Mouse (Mus musculus): Measurements from ENCODE around the gene Fancg. TPM values are rescaled to one million over a fixed set of nuclear protein-coding genes. Genes with fewer than 3 reads are reported as not detected.

The Fancg gene
- 33.7 and 37.4 TPM in 2 replicates for polyA plus RNA-seq (2012; rRNA removed)

DNA sequence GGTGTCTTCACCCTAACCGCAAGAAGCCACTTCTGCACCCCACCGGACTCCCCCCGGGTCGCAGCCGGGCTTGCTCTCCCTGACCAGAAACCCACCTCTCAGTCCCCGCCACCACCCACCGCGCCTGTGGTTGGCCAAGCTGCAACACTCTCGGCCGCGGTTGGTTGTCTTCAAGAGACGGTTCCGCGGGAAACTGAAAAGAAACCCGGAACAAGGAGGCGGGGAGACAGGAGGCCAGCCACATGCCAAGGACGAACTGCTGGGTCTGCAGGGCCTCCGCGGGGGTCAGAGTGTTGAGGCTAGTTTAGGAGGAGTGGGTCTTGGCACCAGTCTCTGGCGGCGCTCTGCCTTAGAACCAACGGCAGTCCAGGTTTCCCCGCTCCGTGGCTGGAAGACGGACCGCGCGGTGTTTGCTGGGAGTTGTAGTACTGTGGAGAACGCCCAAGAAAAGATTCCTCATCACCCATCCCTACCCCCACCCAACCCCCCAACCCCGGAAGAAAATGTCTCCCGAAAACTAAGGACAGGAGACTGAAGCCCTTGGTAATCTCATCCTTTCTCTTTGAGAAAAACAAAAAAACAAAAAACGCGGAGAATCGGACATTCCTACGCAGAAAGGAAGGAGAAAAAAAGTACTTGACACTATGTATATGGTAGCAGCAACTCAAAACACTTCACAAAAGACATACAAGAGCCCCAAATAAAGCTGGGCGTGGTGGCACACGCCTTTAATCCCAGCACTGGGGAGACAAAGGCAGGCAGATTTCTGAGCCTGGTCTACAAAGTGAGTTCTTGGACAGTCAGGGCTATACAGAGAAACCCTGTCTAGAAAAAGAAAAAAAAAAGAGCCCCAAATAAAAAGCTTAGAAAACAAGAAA is at the start of gene Fancg:
Gene Fancg, minus strand, starts transcription at position 346 of the 878 bp plus-strand sequence.

DNA sequence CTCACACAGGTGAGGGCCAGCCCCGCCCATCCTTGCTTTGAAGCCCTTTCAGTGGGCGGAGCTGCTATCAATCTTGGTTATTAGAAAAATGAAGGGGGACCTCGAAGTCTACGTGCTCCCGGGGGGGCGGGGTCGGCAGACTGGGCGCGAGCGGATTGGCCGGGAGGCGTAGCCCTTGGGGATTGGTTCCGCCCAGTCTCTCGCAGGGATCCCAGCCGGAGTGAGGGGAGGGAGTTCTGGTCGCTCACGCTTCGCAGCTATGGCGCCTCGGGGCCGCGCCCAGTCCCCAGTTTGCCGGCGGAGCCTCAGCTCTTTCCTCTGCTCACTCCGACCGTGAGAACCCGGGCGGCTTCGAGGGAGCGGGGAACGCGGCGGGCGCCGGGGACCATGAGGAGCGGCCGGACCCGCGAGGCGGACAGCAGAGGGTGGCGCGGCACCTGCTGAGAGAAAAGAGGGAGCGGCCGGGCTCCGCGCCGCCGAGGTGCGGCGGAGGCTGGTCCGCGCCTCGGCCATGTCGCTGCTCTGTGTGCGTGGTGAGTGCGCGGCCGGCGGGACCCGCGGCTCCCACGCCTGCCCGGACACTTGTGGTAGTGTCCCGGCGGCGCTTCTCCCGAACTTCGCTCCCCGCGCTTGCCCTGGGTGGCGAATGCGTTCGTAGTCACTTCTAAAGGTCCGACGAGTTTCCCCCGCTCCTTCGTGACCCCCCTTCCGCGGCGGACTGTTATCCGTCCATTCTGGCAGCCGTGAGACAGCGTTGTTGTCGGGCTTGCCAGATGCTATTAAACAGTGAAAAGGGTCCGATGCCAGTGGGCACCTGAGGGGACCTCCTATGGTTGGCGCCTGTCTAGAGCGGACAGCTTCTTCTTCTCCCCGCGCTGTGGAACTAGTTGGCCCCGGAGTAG is 48.7 kb upstream of the Fancg start, which contains the start of gene Unc13b:
Gene Unc13b, plus strand, starts transcription at position 201 of the 902 bp plus-strand sequence.

DNA sequence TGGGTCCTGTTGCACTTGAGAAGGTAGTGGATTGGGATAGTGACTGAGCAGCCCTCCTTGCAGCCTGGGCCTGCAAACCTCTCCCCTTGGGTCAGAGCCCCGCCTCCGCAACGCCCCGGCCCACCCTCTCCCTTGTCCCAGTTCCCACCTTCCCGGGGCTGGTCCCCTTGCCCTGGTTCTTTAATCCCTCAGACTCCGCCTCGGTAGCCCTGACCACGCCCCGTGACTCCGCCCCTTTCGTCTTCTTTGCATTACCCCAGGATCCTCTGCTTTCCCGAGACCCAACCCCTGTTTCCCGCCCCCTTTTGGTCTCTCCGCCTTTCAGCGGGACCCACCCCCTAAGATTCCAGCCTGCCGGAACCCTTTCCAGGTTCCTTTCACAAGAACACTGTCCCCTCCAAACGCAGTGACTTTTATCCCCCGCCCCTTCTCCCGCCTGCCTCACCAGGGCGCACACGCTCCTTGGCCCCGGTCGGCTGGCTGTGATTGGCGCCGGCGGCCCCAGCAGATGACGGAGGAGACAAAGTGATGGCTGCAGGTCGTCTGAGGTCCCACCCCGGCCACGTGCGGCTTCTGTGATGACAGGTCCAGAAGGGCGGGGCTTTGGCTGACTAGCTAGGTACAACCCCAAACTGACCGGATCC is 35.5 kb upstream of the Fancg start, which contains the start of gene Fam214b:
Gene Fam214b, minus strand, starts transcription at position 562 of the 644 bp plus-strand sequence.

DNA sequence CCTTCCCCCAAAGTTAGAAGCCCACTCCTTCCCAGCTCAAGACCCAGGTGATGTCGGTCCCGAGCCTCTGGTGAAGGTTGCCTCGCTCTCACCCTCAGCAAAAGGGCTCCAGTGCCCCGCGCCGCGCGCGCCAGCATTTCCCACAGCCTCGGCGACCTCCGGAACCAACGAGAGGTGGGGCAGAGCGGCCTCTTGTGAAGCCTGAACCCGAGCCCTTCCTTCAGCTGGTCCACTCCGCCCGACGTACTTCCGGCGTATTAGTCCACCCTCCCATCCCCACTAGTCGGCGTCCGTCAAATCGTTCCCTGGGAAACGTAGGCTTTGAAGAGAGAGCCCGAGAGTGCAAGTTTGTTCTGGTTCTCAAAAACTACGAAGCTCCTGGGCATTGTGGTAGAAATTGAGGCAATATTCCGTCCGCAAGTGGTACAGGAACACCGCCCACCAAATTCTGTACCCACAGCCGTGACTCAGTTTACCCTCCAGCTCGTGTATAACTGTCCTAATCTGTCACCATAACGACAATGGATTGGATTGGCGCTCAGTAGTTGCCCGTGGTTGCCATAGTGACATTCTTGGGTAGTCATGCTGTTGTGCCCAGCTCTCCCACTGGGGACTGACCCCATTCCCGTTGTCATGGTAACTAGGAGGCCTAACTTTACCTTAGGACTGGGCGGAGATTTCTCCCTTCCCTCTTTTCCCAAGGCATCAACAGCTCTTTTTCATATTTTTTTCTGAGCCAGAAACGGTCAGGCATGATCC is 21.1 kb upstream of the Fancg start, which contains the start of gene Stoml2:
Gene Stoml2, minus strand, starts transcription at position 474 of the 759 bp plus-strand sequence.

DNA sequence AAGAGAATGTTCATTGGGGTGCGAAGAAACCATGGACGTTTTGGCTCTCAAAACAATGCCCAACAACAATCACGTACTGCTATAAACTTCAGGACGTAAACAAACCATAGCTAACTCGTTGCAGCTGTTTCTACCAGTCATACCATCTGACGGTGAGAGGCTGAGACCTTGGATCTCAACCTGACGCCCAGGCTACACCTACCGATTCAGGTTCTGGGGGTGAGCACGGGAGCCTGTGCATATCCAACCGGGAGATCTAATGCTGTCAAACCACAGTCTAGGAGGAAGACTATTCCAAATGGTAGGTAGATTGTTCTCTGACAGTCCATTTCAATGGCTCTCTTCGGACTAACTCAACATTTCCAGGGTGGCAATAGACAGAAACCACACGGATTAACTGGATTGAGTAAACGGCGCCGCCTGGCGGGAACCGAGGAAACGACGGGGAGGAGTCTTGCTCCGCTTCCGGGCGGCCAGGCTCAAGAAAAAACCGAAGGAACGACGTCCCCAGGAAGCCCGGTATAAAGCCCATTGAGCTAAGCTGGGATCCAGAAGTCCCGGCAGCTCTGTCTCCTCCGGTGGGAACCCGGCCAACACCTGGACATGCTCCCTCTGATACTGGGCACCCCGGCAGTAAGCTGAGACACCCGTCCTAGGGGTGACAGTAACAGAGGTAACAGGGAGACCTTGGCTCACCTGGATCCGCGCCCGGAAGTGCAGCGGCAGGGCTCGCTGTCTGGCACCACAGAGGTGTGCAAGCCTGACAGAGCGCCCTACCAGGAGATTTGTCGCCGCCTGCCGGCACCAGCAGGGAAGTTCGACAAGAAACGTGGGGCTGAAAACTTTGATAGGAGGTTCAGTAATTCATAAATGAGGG is 15.0 kb upstream of the Fancg start, which contains the start of gene Pigo:
Gene Pigo, minus strand, starts transcription at position 736 of the 877 bp plus-strand sequence.

DNA sequence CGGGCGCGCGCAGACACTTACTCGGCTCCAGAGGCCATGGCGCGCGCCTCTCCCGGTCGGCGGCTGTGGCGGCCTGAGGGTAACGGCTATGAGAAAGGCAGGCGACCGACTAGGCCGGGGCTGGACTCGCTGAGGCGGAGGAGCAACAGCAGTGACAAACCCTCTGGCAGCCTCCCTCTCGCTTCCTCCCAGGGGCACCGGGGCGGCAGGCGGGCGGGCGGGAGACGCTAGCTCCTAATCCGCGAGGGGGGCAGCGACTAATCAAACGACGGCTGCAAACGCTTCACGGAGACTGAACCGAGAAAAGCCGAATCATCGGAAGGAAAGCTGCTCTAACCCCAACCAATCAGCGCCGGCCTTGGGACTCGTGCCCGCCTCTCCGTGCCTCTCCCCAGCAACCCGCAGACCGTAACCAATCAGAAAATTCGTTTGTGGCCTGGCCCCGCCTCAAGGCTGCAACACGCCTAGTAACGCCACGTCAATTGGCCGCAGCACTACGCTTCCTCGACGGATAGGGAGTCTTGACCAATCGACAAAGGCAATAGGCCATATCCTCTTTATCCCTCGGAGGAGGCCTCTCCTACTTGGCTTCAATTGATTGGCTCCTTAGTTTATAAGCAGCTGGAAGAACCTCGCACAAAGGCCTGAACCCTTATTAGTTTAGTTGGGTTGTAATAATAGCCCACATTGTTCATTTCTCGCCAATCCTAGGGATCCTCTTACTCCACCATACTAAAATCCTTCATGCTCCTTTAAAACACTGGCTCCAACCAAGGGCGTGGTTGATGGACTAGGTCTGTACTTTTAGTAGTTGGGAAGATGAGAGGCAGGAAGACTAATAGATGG is 9.9 kb downstream of the Fancg start, which contains the start of gene Vcp:
Gene Vcp, minus strand, starts transcription at position 367 of the 846 bp plus-strand sequence.

DNA sequence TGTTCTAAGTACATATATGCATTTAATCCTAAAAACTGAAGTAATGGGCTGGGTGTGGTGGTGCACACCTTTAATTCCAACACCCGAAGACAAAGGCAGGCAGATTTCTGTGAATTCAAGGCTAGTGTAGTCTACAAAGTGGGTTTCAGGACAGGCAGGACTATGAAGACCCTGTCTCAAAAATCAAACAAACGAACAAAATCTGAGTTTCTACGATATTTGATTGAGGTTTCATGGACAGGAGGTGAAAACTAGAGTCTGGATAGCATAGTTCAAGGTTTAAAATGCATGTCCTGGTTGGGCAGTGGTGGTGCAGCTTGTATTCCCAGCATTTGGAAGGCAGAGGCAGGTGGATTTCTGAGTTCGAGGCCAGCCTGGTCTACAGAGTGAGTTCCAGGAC is 41.0 kb downstream of the Fancg start, which contains the start of gene 1700022I11Rik:
Gene 1700022I11Rik, plus strand, starts transcription at position 301 of the 400 bp plus-strand sequence.

Other genes with a start within 250 kb of the Fancg start
- gene Ccl21a, start 236.5 kb downstream of the Fancg start, polyA plus RNA-seq (2012; rRNA removed), result 0.75 and 7.0 TPM in 2 replicates
- 0.02 TPM in 1 of 2 replicates, not detected in the other for gene Fam205a1, start 156.6 kb downstream of the Fancg start, polyA plus RNA-seq (2012; rRNA removed)
- gene Gm12394, start 153.7 kb downstream of the Fancg start, polyA plus RNA-seq (2012; rRNA removed), result 0.05 and 0.08 TPM in 2 replicates
- not detected in 2 replicates for gene Fam205c, start 136.3 kb downstream of the Fancg start, polyA plus RNA-seq (2012; rRNA removed)
- 34.9 and 36.9 TPM in 2 replicates for gene Phf24, start 93.8 kb downstream of the Fancg start, polyA plus RNA-seq (2012; rRNA removed)
- 83.1 and 86.5 TPM in 2 replicates for gene Dnajb5, start 60.7 kb downstream of the Fancg start, polyA plus RNA-seq (2012; rRNA removed)
- gene 1700022I11Rik, start 40.9 kb downstream of the Fancg start, polyA plus RNA-seq (2012; rRNA removed), result 0.17 TPM in 1 of 2 replicates, not detected in the other
- 264 and 266 TPM in 2 replicates for gene Vcp, start 10.0 kb downstream of the Fancg start, polyA plus RNA-seq (2012; rRNA removed)
- 28.4 and 32.4 TPM in 2 replicates for gene Pigo, start 15.3 kb upstream of the Fancg start, polyA plus RNA-seq (2012; rRNA removed)
- 122 and 139 TPM in 2 replicates for gene Stoml2, start 21.2 kb upstream of the Fancg start, polyA plus RNA-seq (2012; rRNA removed)
- 42.0 and 42.6 TPM in 2 replicates for gene Fam214b, start 35.7 kb upstream of the Fancg start, polyA plus RNA-seq (2012; rRNA removed)
- 56.3 and 60.9 TPM in 2 replicates for gene Unc13b, start 48.4 kb upstream of the Fancg start, polyA plus RNA-seq (2012; rRNA removed)

All from central nervous system, embryonic 14 days (tissue).